Mouse (Mus musculus): ENCODE results near the gene Klhl21. TPM values are rescaled to one million over a fixed set of nuclear protein-coding genes. Genes with fewer than 3 reads are reported as not detected.

The Klhl21 gene
- polyA plus RNA-seq, 1 experiment from 2014 or later: 11.4 TPM

DNA sequence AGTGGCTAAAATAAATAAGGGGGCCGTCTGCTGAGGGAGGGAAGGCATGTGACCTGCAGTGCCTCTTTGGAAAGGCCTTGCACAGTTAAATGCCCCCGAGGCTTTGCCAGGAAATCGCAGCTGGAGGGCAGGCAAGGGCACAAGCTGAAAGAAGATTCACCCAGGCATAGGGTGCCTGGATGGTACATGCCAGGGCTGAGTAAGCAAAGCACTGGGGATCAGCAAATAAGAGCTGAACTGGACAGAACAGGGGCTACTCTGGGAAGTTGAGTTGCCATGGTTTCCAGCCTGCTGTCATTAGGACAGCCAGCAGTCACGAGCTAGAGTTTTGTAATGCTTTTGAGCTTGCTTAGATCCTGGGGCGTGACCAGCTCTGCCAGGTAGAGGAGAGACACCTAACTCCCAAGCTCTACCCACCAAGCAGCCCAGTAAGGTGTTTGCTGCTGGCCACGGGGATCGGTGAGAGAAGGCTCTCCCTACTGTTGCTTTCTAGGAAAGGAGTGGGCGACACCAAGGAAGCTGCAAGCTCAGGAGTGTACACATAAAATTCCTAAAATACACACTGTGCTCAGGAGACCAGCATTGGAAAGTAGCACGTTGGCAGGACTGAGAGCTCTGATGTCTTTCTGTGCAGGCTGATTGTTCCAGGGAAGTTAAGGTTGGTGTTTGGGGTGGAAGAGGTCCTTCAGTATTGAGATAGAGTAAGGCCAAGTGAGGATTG lies 53.9 kb downstream of the Klhl21 start:
- H3K4me2 ChIP-seq: no peak overlapping the region
- H3K27me3 ChIP-seq (ENCODE audit: control insufficient read depth, insufficient read depth, low read length): no peaks in the 10 kb centered on the region
- no peak overlapping the region for H3K4me3 ChIP-seq (ENCODE audit: low read depth, low read length)
- H3K36me3 ChIP-seq (ENCODE audit: control insufficient read depth, insufficient read depth, low read length): peaks cover 20% of the 10 kb centered on the region
- H3K27ac ChIP-seq (ENCODE audit: low read depth, low read length): no peak overlapping the region
- H3K4me1 ChIP-seq (ENCODE audit: control insufficient read depth, insufficient read depth, low read length): no peaks in the 10 kb centered on the region
- H3K9me3 ChIP-seq (replicated peaks; ENCODE audit: control insufficient read depth, low read length): no peaks in the 10 kb centered on the region
- ATAC-seq (replicated peaks; ENCODE audit: insufficient number of reproducible peaks, low FRiP score, low TSS enrichment): no peak
- H3K9ac ChIP-seq (ENCODE audit: low read depth, low read length): no peak overlapping the region
- 72% methylated on average over 9 of the region's 9 CpGs for WGBS (ENCODE audit: insufficient replicate concordance)

DNA sequence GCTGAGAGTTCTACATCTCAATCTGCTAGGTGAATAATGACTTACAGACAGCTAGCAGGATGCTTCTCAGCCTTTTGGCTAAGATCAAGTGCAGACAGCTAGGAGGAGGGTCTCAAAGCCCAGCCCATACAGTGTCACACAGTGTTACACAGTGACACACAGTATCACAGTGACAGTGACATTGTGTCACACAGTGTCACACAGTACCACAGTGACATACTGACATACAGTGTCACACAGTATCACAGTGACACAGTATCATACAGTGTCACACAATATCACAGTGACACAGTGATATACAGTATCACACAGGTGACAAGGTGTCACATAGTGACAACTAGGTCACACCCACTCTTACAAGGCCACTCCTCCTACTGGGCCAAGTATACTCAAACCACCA lies 58.7 kb downstream of the Klhl21 start:
- H3K27me3 ChIP-seq (ENCODE audit: control insufficient read depth, insufficient read depth, low read length): no peaks in the 10 kb centered on the region
- no peaks in the 10 kb centered on the region for H3K36me3 ChIP-seq (ENCODE audit: control insufficient read depth, insufficient read depth, low read length)
- H3K4me2 ChIP-seq: no peak overlapping the region
- H3K4me3 ChIP-seq (ENCODE audit: low read depth, low read length): no peak overlapping the region
- no peak for ATAC-seq (replicated peaks; ENCODE audit: insufficient number of reproducible peaks, low FRiP score, low TSS enrichment)
- no peaks in the 10 kb centered on the region for H3K9me3 ChIP-seq (replicated peaks; ENCODE audit: control insufficient read depth, low read length)
- no peak overlapping the region for H3K27ac ChIP-seq (ENCODE audit: low read depth, low read length)
- peaks cover 3% of the 10 kb centered on the region; the same call in 1 of the 2 replicates for H3K4me1 ChIP-seq (ENCODE audit: control insufficient read depth, insufficient read depth, low read length)
- H3K9ac ChIP-seq (ENCODE audit: low read depth, low read length): no peak overlapping the region

Other genes with a start within 250 kb of the Klhl21 start
- 137 and 138 TPM in 2 replicates for gene Camta1, start 146.9 kb upstream of the Klhl21 start, polyA plus RNA-seq (2014; fragmentation: Nextera tagmentation; extraction: Ambion mirVana)
- gene Dnajc11, start 75.1 kb upstream of the Klhl21 start, polyA plus RNA-seq (2014; fragmentation: Nextera tagmentation; extraction: Ambion mirVana): 57.7 and 57.8 TPM in 2 replicates
- gene Thap3, start 19.8 kb upstream of the Klhl21 start, polyA plus RNA-seq (2014; fragmentation: Nextera tagmentation; extraction: Ambion mirVana): 18.9 and 19.7 TPM in 2 replicates
- 14.3 and 21.7 TPM in 2 replicates for gene Phf13, start 12.5 kb upstream of the Klhl21 start, polyA plus RNA-seq (2014; fragmentation: Nextera tagmentation; extraction: Ambion mirVana)
- gene Zbtb48, start 18.9 kb downstream of the Klhl21 start, polyA plus RNA-seq (2014; fragmentation: Nextera tagmentation; extraction: Ambion mirVana): 11.8 and 12.2 TPM in 2 replicates
- 0.14 and 0.16 TPM in 2 replicates for gene Tas1r1, start 29.8 kb downstream of the Klhl21 start, polyA plus RNA-seq (2014; fragmentation: Nextera tagmentation; extraction: Ambion mirVana)
- gene Nol9, start 30.5 kb downstream of the Klhl21 start, polyA plus RNA-seq (2014; fragmentation: Nextera tagmentation; extraction: Ambion mirVana): 18.0 and 19.0 TPM in 2 replicates
- 6.6 and 7.0 TPM in 2 replicates for gene Plekhg5, start 63.7 kb downstream of the Klhl21 start, polyA plus RNA-seq (2014; fragmentation: Nextera tagmentation; extraction: Ambion mirVana)
- 0.27 and 0.58 TPM in 2 replicates for gene Tnfrsf25, start 107.1 kb downstream of the Klhl21 start, polyA plus RNA-seq (2014; fragmentation: Nextera tagmentation; extraction: Ambion mirVana)
- gene Espn, start 143.6 kb downstream of the Klhl21 start, polyA plus RNA-seq (2014; fragmentation: Nextera tagmentation; extraction: Ambion mirVana): 0.90 and 1.3 TPM in 2 replicates
- gene Hes2, start 150.1 kb downstream of the Klhl21 start, polyA plus RNA-seq (2014; fragmentation: Nextera tagmentation; extraction: Ambion mirVana): 0.07 TPM in 1 of 2 replicates, not detected in the other
- gene Acot7, start 169.3 kb downstream of the Klhl21 start, polyA plus RNA-seq (2014; fragmentation: Nextera tagmentation; extraction: Ambion mirVana): 53.1 and 53.6 TPM in 2 replicates

Data from heart, embryonic 11.5 days (tissue).